Mouse (Mus musculus) olfactory bulb, adult 2 months (tissue): ENCODE results near the gene Dqx1. TPM values are rescaled to one million over a fixed set of nuclear protein-coding genes. Genes with fewer than 3 reads are reported as not detected.

Experiments used
- H3K27ac ChIP-seq: fragments of 200-500 bp; 2 replicates; pipeline ENCODE4 v1.5.1; 2012; ENCODE audit warnings: low read depth, low read length; ENCODE audit not compliant: insufficient read depth
- H3K4me1 ChIP-seq: fragments of 200-500 bp; 2 replicates; pipeline ENCODE4 v1.6.1; 2012; ENCODE audit warnings: low read length; ENCODE audit not compliant: control insufficient read depth, insufficient read depth
- H3K4me3 ChIP-seq: fragments of 200-500 bp; 2 replicates; pipeline ENCODE4 v1.5.1; 2012; ENCODE audit warnings: mild to moderate bottlenecking, low read depth, low read length, moderate library complexity; ENCODE audit not compliant: insufficient read depth
- CTCF ChIP-seq: fragments of 200-500 bp; IDR thresholded peaks from 2 replicates; pipeline ENCODE4 v1.5.1; 2012; ENCODE audit warnings: low read depth, mild to moderate bottlenecking, low read length, moderate library complexity; ENCODE audit not compliant: insufficient read depth
- POLR2A ChIP-seq: fragments of 200-500 bp; IDR thresholded peaks from 2 replicates; pipeline ENCODE4 v1.6.1; 2012; ENCODE audit warnings: mild to moderate bottlenecking, low read depth, low read length, moderate library complexity; ENCODE audit not compliant: insufficient read depth
- WGBS: fragments of 180-500 bp; shearing (Covaris S2); methylation state at CpG from one replicate; pipeline ENCODE4 v1.1.7; 2018; 5-methylcytosine and 5-hydroxymethylcytosine counted together
- polyA plus RNA-seq: library from polyadenylated mRNA; stranded (reverse); fragments of >200 nt; gene quantifications from 2 replicates; pipeline ENCODE4 v1.2.4, GENCODE M21; 2012; ENCODE audit warnings: low replicate concordance; ENCODE audit not compliant: missing spikeins, insufficient read depth, insufficient read length

Dqx1 gene
- not detected in 2 replicates for polyA plus RNA-seq

DNA sequence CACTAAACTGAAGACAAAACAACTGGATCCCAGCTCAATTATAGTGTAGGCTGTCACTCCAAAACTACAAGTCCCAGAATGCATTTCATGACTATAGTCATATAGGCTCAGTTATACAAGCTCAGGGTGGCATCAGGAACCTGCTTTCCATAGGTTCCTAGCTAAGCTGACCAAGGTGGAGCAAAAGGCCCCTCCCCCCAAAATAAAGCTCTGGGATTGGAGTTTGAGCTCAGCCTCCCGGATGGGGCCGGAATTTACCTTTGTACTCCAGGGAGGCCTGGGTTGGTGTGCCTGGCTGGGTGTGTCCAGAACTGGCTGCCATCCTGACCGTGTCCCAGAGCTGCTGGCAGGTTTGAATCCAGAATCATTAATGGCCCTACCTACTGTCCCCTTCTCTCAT, at the start of gene Dqx1:
Dqx1 (plus strand) TSS at position 55 of the 400 bp plus-strand sequence.
- 47% methylated on average over 3 of the region's 3 CpGs for WGBS
- Histone ChIP-seq H3K4me1 (peaks cover 18% of the 10 kb centered on the region), H3K27ac (no peak within 1 kb of the TSS), H3K4me3 (no peak within 1 kb of the TSS)
- no peak for TF ChIP-seq POLR2A
- no peak for TF ChIP-seq CTCF

GRCm38 (mm10) chr6:83008659-83009058, 49.0 kb upstream of the Dqx1 start:
- no peak overlapping the region for H3K27ac ChIP-seq
- TF ChIP-seq POLR2A (no peak), CTCF (no peak)
- no peak overlapping the region for H3K4me3 ChIP-seq
- no peaks in the 10 kb centered on the region for H3K4me1 ChIP-seq
- 75% methylated on average over 3 of the region's 3 CpGs for WGBS

DNA sequence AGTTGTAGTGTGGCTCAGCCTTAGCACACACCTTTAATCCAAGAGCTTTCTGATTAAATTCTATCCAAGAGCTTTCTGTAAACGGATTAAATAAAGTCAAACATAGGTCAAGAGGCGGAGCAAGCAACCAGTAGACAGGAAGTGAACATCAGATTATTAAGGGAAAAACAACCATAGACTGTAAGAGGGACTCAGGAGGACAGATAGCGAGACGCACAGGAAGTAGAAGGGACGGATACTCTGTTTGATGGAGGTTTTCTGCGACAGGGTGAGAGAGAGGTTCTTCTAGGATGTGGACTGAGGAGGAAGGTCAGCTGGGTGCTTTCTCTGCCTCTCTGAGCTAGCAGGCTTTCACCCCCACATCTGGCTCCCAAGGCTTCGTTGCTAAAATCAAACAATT, 47.6 kb upstream of the Dqx1 start:
- no peaks in the 10 kb centered on the region for H3K4me1 ChIP-seq
- no peak overlapping the region for H3K4me3 ChIP-seq
- no peak overlapping the region for H3K27ac ChIP-seq
- 67% methylated on average over 7 of the region's 7 CpGs for WGBS
- TF ChIP-seq POLR2A, result no peak
- no peak for TF ChIP-seq CTCF

- Histone ChIP-seq H3K4me1 (no peaks in the 10 kb centered on the region), H3K27ac (no peak overlapping the region), H3K4me3 (no peak overlapping the region)
- TF ChIP-seq CTCF, result no peak
- TF ChIP-seq POLR2A, result no peak
- WGBS, result 83% methylated on average over 7 of the region's 7 CpGs
These were observed 46.4 kb upstream of the Dqx1 start for GRCm38 (mm10) chr6:83011255-83011654.

GRCm38 (mm10) chr6:83011756-83012155, 45.9 kb upstream of the Dqx1 start:
- H3K4me1 ChIP-seq, result no peaks in the 10 kb centered on the region
- WGBS, result 70% methylated on average over 6 of the region's 6 CpGs

GRCm38 (mm10) chr6:83013444-83013843, 44.2 kb upstream of the Dqx1 start:
- Histone ChIP-seq H3K27ac (no peak overlapping the region), H3K4me1 (no peaks in the 10 kb centered on the region), H3K4me3 (no peak overlapping the region)
- WGBS, result 79% methylated on average over 5 of the region's 5 CpGs
- TF ChIP-seq CTCF (no peak), POLR2A (no peak)

More at GRCm38 (mm10) chr6:83011756-83012155, 45.9 kb upstream of the Dqx1 start:
- TF ChIP-seq CTCF (no peak), POLR2A (no peak)
- Histone ChIP-seq H3K27ac (no peak overlapping the region), H3K4me3 (no peak overlapping the region)

- TF ChIP-seq POLR2A, result no peak
- no peak for TF ChIP-seq CTCF
- WGBS, result 61% methylated on average over 12 of the region's 12 CpGs
These were observed 42.9 kb upstream of the Dqx1 start for GRCm38 (mm10) chr6:83014482-83015466.

DNA sequence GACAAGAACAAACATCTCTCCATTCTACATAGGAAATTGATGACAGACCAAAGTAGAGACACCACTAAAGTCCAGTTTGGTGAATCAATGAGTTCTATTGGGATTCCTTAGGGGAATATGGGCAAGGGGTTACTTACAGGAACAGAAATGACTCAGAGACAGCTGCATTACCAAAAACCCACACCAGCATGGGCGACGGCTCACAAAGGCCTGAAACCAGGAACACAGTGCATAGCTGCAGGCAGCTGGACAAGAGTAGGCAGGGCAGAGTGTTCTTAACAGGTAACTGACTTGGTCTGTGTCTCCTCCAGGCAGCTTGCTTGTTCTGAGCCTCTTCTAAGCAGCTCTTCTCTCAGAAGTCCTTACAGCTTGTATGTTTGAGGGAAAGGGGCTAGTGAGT, 41.9 kb upstream of the Dqx1 start:
- H3K27ac ChIP-seq, result no peak overlapping the region
- TF ChIP-seq CTCF (no peak), POLR2A (no peak)
- H3K4me3 ChIP-seq, result no peak overlapping the region
- no peaks in the 10 kb centered on the region for H3K4me1 ChIP-seq
- WGBS, result 91% methylated on average over 2 of the region's 2 CpGs

More at GRCm38 (mm10) chr6:83014482-83015466, 42.9 kb upstream of the Dqx1 start:
- H3K27ac ChIP-seq, result no peak overlapping the region
- H3K4me3 ChIP-seq, result no peak overlapping the region
- no peaks in the 10 kb centered on the region for H3K4me1 ChIP-seq

DNA sequence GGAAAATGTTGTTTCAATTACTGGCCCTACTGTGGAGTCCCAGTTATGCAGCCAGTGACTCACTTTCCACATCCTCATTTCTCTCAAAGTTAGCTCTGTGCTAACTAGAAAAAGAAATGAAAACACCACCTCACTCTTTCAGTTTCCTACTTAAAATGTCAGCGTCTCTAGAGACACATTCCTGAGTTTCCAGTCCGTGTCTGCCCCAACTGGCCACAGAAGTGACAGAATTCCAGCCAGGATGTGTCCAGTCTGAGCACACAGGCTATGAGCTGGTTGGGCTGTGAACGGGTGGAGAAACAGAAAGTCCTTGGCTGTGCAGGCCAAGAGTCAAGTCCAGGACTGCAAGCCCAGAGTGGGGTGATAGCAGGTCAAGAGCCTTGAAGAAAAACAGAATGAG, 40.5 kb upstream of the Dqx1 start:
- Histone ChIP-seq H3K27ac (no peak overlapping the region), H3K4me3 (no peak overlapping the region), H3K4me1 (no peaks in the 10 kb centered on the region)
- 73% methylated on average over 3 of the region's 3 CpGs for WGBS
- TF ChIP-seq POLR2A, result no peak
- no peak for TF ChIP-seq CTCF
